Mouse (Mus musculus) cerebellum, adult 2 months (tissue): ENCODE results near the gene Foxp1.

Experiments used
- CTCF ChIP-seq: fragments of 200-500 bp; IDR thresholded peaks from 2 replicates; pipeline ENCODE4 v1.5.1; 2011; ENCODE audit warnings: low read depth, mild to moderate bottlenecking, control low read depth, low read length, moderate library complexity, borderline replicate concordance; ENCODE audit not compliant: insufficient read depth
- POLR2A ChIP-seq: fragments of 200-500 bp; IDR thresholded peaks from 2 replicates; pipeline ENCODE4 v1.6.1; 2011; ENCODE audit warnings: low read length, control low read depth, borderline replicate concordance; ENCODE audit not compliant: insufficient read depth

DNA sequence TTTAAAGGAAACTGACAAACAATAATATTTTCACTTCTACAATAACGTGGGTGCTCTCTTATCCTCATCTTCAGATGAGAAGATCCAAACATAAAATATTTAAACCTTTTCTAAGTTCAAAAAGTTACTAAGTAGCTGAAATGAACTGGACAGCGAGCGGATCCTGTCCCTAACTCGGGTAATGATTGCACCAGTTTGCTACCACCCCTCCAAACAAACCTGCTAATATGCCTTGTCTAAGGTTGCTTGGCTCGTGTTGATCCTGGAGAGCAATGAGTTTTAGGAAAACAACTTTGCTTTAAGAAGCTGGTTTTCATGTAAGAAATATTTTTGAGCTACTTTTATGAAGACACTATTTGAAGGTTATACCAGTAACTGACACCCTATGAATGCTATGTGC is 197.1 kb downstream of the Foxp1 start:
- TF ChIP-seq POLR2A (no peak), CTCF (no peak)
